Mouse (Mus musculus) midbrain, embryonic 16.5 days (tissue): ENCODE measurements at regions not wholly inside any gene's neighbourhood (a gene's known extent, or its start where the extent isn't known, plus 50 kb on each side); places are given as distances from the start of the nearest gene placed in this dataset.
"Not testable (repeated sequence)": the region's sequence is repeated elsewhere in the genome, so short reads cannot be mapped to it uniquely, and the experiment has no call there.

Source experiments
- ATAC-seq: fragments of 200-750 bp; cut with Nextera tagmentation; 2 replicates; pipeline ENCODE4 v1.8.0; 2017; ENCODE audit warnings: moderate TSS enrichment
- H3K27ac ChIP-seq: fragments of 300-500 bp; sonication (generic); 2 replicates; pipeline ENCODE4 v1.5.1; 2014; ENCODE audit warnings: mild to moderate bottlenecking, low read length, mixed read lengths
- H3K27me3 ChIP-seq: fragments of 300-500 bp; sonication (generic); 2 replicates; pipeline ENCODE4 v1.6.1; 2014; ENCODE audit warnings: low read depth, low read length, mixed read lengths; ENCODE audit not compliant: control insufficient read depth, insufficient read depth
- H3K36me3 ChIP-seq: fragments of 300-500 bp; sonication (generic); 2 replicates; pipeline ENCODE4 v1.6.1; 2014; ENCODE audit warnings: mild to moderate bottlenecking, low read length, moderate library complexity, mixed read lengths; ENCODE audit not compliant: control insufficient read depth, insufficient read depth
- H3K4me1 ChIP-seq: fragments of 300-500 bp; sonication (generic); 2 replicates; pipeline ENCODE4 v1.6.1; 2014; ENCODE audit warnings: mild to moderate bottlenecking, low read length, mixed read lengths; ENCODE audit not compliant: control insufficient read depth, insufficient read depth
- H3K4me2 ChIP-seq: fragments of 300-500 bp; sonication (generic); 2 replicates; pipeline ENCODE4 v1.6.1; 2014; ENCODE audit warnings: mild to moderate bottlenecking, low read length, mixed read lengths
- H3K4me3 ChIP-seq: fragments of 300-500 bp; sonication (generic); 2 replicates; pipeline ENCODE4 v1.5.1; 2014; ENCODE audit warnings: low read depth, mild to moderate bottlenecking, low read length, moderate library complexity, mixed read lengths
- H3K9ac ChIP-seq: fragments of 300-500 bp; sonication (generic); 2 replicates; pipeline ENCODE4 v1.6.1; 2014; ENCODE audit warnings: low read depth, low read length, mixed read lengths
- H3K9me3 ChIP-seq: fragments of 300-500 bp; sonication (generic); replicated peaks from 2 replicates; pipeline ENCODE4 v1.6.1; 2014; ENCODE audit warnings: mild to moderate bottlenecking, low read length, mixed read lengths; ENCODE audit not compliant: control insufficient read depth, poor library complexity, severe bottlenecking
- WGBS: fragments of 180-500 bp; shearing (Covaris S2); extraction: QIAGEN DNeasy Blood & Tissue Kit; methylation state at CpG from one replicate; pipeline ENCODE4 v1.1.7; 2014; 5-methylcytosine and 5-hydroxymethylcytosine counted together

DNA sequence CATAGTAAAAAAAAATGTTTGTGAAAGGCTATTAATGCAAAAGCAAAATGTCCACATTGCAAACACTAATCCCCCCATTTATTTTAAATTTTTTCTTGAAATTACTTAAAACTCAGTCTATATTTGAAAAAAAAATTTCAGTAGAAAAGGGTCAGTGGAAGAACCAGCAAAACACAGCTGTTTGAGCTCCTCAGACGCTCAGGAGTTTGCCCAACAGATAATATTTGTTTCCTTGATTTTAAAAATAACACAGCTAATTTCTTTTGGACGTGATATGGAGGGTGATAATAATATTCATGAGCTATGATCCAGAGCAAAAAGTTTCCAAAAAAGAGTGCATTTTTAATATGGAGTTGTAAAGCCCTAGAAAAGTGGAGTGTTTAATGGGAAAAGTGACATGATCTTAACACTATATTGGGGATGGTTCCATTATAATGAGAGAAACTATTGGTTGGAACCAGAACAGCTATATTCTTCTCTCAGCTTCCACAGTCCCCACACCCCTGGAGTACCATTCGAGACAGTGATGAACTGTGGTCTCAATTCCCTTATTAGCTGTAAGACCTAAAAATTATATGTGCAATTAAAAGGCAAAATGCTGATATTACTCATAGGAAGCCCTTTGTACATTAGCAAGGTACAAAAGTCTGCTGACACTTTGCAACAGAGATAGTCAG is 209.0 kb upstream of the Rnf219 start:
- no peaks in the 10 kb centered on the region for H3K9me3 ChIP-seq
- no peak overlapping the region for H3K9ac ChIP-seq
- no peaks in the 10 kb centered on the region for H3K27me3 ChIP-seq
- H3K36me3 ChIP-seq: no peaks in the 10 kb centered on the region
- no peak overlapping the region for H3K4me3 ChIP-seq
- 75% methylated on average over 3 of the region's 3 CpGs for WGBS
- ATAC-seq: no peak
- no peak overlapping the region for H3K4me2 ChIP-seq
- H3K27ac ChIP-seq: no peak overlapping the region
- H3K4me1 ChIP-seq: no peaks in the 10 kb centered on the region

DNA sequence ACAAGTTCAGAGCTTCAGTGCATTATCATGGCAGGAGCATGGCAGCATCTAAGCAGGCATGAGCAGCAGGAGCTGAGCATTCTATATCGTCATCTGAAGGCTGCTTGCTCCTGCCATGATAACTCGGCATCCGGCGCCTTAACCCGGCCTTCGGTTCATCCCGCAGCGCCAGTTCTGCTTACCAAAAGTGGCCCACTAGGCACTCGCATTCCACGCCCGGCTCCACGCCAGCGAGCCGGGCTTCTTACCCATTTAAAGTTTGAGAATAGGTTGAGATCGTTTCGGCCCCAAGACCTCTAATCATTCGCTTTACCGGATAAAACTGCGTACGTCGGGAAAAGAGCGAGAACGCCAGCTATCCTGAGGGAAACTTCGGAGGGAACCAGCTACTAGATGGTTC is 193.2 kb upstream of the Rnf219 start:
- H3K36me3 ChIP-seq, H3K27ac ChIP-seq, ATAC-seq, H3K9ac ChIP-seq, H3K27me3 ChIP-seq, H3K4me1 ChIP-seq, H3K9me3 ChIP-seq, H3K4me2 ChIP-seq, H3K4me3 ChIP-seq: not testable (repeated sequence)
- 96% methylated on average over 20 of the region's 24 CpGs for WGBS

- ATAC-seq: no peak
- Histone ChIP-seq H3K4me2 (no peak overlapping the region), H3K4me1 (no peaks in the 10 kb centered on the region), H3K36me3 (no peaks in the 10 kb centered on the region), H3K4me3 (no peak overlapping the region), H3K27me3 (no peaks in the 10 kb centered on the region), H3K27ac (no peak overlapping the region), H3K9ac (no peak overlapping the region), H3K9me3 (no peaks in the 10 kb centered on the region)
- WGBS: 66% methylated on average over 8 of the region's 8 CpGs
Observed at GRCm38 (mm10) chr14:104702283-104702893, 179.9 kb upstream of the Rnf219 start.

DNA sequence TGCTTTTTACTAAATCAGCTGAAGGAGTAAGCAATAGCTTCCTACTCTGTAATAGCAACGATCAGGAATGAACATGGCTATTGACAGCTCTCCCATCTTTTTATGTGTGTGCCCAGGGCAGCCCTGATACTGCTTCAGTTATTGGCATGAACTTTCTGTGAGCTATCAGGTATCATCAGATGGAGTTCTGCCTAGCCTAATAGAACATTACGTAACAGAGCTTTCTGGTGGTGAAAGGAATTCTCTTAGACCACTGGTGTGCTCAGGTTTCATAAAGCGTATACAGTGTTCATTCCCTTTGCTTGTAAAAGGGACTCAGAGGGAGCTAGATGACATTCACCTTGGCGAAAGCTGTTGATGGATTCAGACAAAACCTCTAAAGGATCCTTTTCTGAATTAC is 176.5 kb upstream of the Rnf219 start:
- Histone ChIP-seq H3K27me3 (no peaks in the 10 kb centered on the region), H3K4me3 (no peak overlapping the region), H3K27ac (no peak overlapping the region), H3K4me2 (no peak overlapping the region), H3K36me3 (no peaks in the 10 kb centered on the region), H3K9ac (no peak overlapping the region), H3K4me1 (no peaks in the 10 kb centered on the region), H3K9me3 (no peaks in the 10 kb centered on the region)
- ATAC-seq: no peak
- WGBS: 88% methylated on average over 4 of the region's 4 CpGs

- no peak for ATAC-seq
- 53% methylated on average over 4 of the region's 4 CpGs for WGBS
- no peaks in the 10 kb centered on the region for H3K36me3 ChIP-seq
- H3K4me3 ChIP-seq: no peak overlapping the region
- H3K27ac ChIP-seq: no peak overlapping the region
- H3K9ac ChIP-seq: no peak overlapping the region
- H3K4me1 ChIP-seq: no peaks in the 10 kb centered on the region
- no peak overlapping the region for H3K4me2 ChIP-seq
- H3K9me3 ChIP-seq: no peaks in the 10 kb centered on the region
- H3K27me3 ChIP-seq: no peaks in the 10 kb centered on the region
Observed at GRCm38 (mm10) chr14:104695101-104695500, 172.7 kb upstream of the Rnf219 start.

GRCm38 (mm10) chr14:104694174-104694803 is 171.8 kb upstream of the Rnf219 start:
- no peak overlapping the region for H3K9ac ChIP-seq
- no peaks in the 10 kb centered on the region for H3K9me3 ChIP-seq
- no peak overlapping the region; the same call in 1 of the 2 replicates for H3K4me2 ChIP-seq
- peak; percentile 86 for ATAC-seq
- H3K27me3 ChIP-seq: no peaks in the 10 kb centered on the region
- 58% methylated on average over 14 of the region's 14 CpGs for WGBS
- no peak overlapping the region for H3K27ac ChIP-seq
- H3K36me3 ChIP-seq: no peaks in the 10 kb centered on the region
- H3K4me1 ChIP-seq: no peaks in the 10 kb centered on the region
- H3K4me3 ChIP-seq: no peak overlapping the region

DNA sequence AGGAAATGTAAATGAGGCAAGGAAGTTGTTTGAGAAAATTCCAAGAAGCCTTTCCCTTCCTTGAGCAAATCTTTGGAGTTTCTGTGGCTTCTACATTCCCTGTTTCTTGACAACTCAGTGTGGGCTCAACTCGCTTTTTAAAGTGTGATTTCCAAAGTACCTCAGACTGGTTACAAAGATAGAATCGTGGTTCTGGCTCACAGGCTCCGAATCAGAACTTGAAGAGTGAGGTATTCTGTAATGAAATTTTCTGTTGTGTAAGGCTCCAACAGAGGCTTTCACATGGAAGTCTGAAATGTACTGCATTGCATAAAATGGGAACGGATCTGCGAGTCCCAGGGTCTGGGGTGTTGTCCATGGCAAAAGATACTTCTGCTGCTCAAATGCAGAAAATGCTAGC is 170.2 kb upstream of the Rnf219 start:
- H3K4me2 ChIP-seq: no peak overlapping the region
- no peaks in the 10 kb centered on the region for H3K36me3 ChIP-seq
- no peak overlapping the region for H3K4me3 ChIP-seq
- 92% methylated on average over 5 of the region's 5 CpGs for WGBS
- no peaks in the 10 kb centered on the region for H3K4me1 ChIP-seq
- H3K27me3 ChIP-seq: no peaks in the 10 kb centered on the region
- H3K9ac ChIP-seq: no peak overlapping the region
- no peaks in the 10 kb centered on the region for H3K9me3 ChIP-seq
- H3K27ac ChIP-seq: no peak overlapping the region
- no peak for ATAC-seq

- Histone ChIP-seq H3K9me3 (no peaks in the 10 kb centered on the region), H3K4me3 (no peak overlapping the region), H3K27me3 (no peaks in the 10 kb centered on the region), H3K4me2 (no peak overlapping the region), H3K27ac (no peak overlapping the region), H3K9ac (no peak overlapping the region), H3K36me3 (no peaks in the 10 kb centered on the region), H3K4me1 (no peaks in the 10 kb centered on the region)
- WGBS: 74% methylated on average over 3 of the region's 3 CpGs
- ATAC-seq: no peak
Observed at GRCm38 (mm10) chr14:104688440-104688839, 166.0 kb upstream of the Rnf219 start.

- H3K36me3 ChIP-seq: no peaks in the 10 kb centered on the region
- H3K9me3 ChIP-seq: no peaks in the 10 kb centered on the region
- no peak overlapping the region for H3K4me3 ChIP-seq
- WGBS: 7% methylated on average over 7 of the region's 7 CpGs
- no peak overlapping the region for H3K27ac ChIP-seq
- H3K4me1 ChIP-seq: peaks cover 3% of the 10 kb centered on the region; the same call in 1 of the 2 replicates
- peak; percentile 70 for ATAC-seq
- H3K4me2 ChIP-seq: no peak overlapping the region
- H3K27me3 ChIP-seq: no peaks in the 10 kb centered on the region
- no peak overlapping the region for H3K9ac ChIP-seq
Observed at GRCm38 (mm10) chr14:104676810-104677209, 154.4 kb upstream of the Rnf219 start.
